Mouse (Mus musculus): ENCODE results near the gene Wbp2.

GRCm38 (mm10) chr11:116029086-116029865 lies 57.5 kb downstream of the Wbp2 start:
- TF ChIP-seq CTCF (IDR thresholded peaks at IDR 0.05; ENCODE audit: borderline replicate concordance, control insufficient read depth, extremely low read depth, insufficient read depth, low read length, poor library complexity) = no peak
- TF ChIP-seq POLR2A (IDR thresholded peaks at IDR 0.05; ENCODE audit: control insufficient read depth, extremely low read depth, insufficient read depth, low read length, poor library complexity) = no peak

Data from thymus, adult 2 months (tissue).